Mouse (Mus musculus) CH12.LX (cell line): ENCODE measurements around the gene Fam3c. TPM values are rescaled to one million over a fixed set of nuclear protein-coding genes. Genes with fewer than 3 reads are reported as not detected.

Experiments
- DNase-seq: peaks from one replicate; pipeline ENCODE4 v3.0.0-alpha.2; 2013; ENCODE audit errors: extremely low read depth
- H3K27ac ChIP-seq: 2 replicates; pipeline ENCODE4 v1.5.1; 2012; ENCODE audit warnings: low read depth, mild to moderate bottlenecking, control low read depth, moderate library complexity; ENCODE audit not compliant: insufficient read depth
- H3K27me3 ChIP-seq: replicated peaks from 2 replicates; pipeline ENCODE3; 2012; ENCODE audit warnings: inconsistent platforms
- H3K36me3 ChIP-seq, 2 experiments: replicated peaks in 1 of 2; 2 replicates each; pipeline versions ENCODE3 to v1.6.1; 2012; ENCODE audit warnings: inconsistent platforms in 1 of 2, low read length in 1 of 2, mild to moderate bottlenecking in 1 of 2, mixed read lengths in 1 of 2, moderate library complexity in 1 of 2; ENCODE audit not compliant: control insufficient read depth in 1 of 2, insufficient read depth in 1 of 2
- H3K4me1 ChIP-seq, 2 experiments: 2 replicates each; pipeline ENCODE4 v1.6.1; 2012; ENCODE audit warnings: inconsistent platforms in 1 of 2, moderate library complexity in 1 of 2; ENCODE audit not compliant: insufficient read depth in 2 of 2, control insufficient read depth in 1 of 2
- H3K4me2 ChIP-seq: 2 replicates; pipeline ENCODE4 v1.6.1; 2012; ENCODE audit warnings: low read depth, mild to moderate bottlenecking, control low read depth; ENCODE audit not compliant: poor library complexity, insufficient read depth, severe bottlenecking
- H3K4me3 ChIP-seq, 3 experiments: fragments of 150-350 bp in 1 of 3; sonication (generic) in 1 of 3; replicated peaks in 1 of 3; 2 replicates each; pipeline versions ENCODE3 to v1.5.1; 2011 to 2012; ENCODE audit warnings: low read depth in 2 of 3, low read length in 2 of 3, mild to moderate bottlenecking in 2 of 3, moderate library complexity in 2 of 3, control low read depth in 1 of 3, improper control_type of control experiment in 1 of 3, inconsistent platforms in 1 of 3, mixed read lengths in 1 of 3; ENCODE audit not compliant: poor library complexity in 1 of 3
- H3K79me2 ChIP-seq: replicated peaks from 2 replicates; pipeline ENCODE4 v1.6.1; 2012; ENCODE audit warnings: mild to moderate bottlenecking, moderate library complexity; ENCODE audit not compliant: control insufficient read depth, poor library complexity, insufficient read depth, severe bottlenecking; ENCODE audit errors: extremely low read depth
- H3K9ac ChIP-seq: 2 replicates; pipeline ENCODE4 v1.6.1; 2012; ENCODE audit warnings: low read depth, mild to moderate bottlenecking, control low read depth, moderate library complexity; ENCODE audit not compliant: insufficient read depth
- H3K9me3 ChIP-seq: replicated peaks from 2 replicates; pipeline ENCODE3; 2012; ENCODE audit warnings: low read length, inconsistent platforms, mixed read lengths
- CHD1 ChIP-seq: IDR thresholded peaks from 2 replicates; pipeline ENCODE4 v1.6.1; 2012; ENCODE audit warnings: low read depth, low read length, improper control_type of control experiment, inconsistent platforms
- EP300 ChIP-seq: IDR thresholded peaks from 2 replicates; pipeline ENCODE4 v1.6.1; 2011; ENCODE audit warnings: low read length, improper control_type of control experiment
- MAX ChIP-seq: IDR thresholded peaks from 2 replicates; pipeline ENCODE4 v1.6.1; 2011; ENCODE audit warnings: low read length, improper control_type of control experiment
- MXI1 ChIP-seq: IDR thresholded peaks from 2 replicates; pipeline ENCODE4 v1.6.1; 2011; ENCODE audit warnings: mild to moderate bottlenecking, low read depth, low read length, improper control_type of control experiment
- SIN3A ChIP-seq: IDR thresholded peaks from 2 replicates; pipeline ENCODE4 v1.6.1; 2012; ENCODE audit warnings: low read length, improper control_type of control experiment, inconsistent platforms
- TBP ChIP-seq: conservative IDR thresholded peaks from 2 replicates; pipeline ENCODE4 v1.6.1; 2011; ENCODE audit warnings: low read depth, low read length, improper control_type of control experiment
- UBTF ChIP-seq: IDR thresholded peaks from 2 replicates; pipeline ENCODE4 v1.6.1; 2012; ENCODE audit warnings: low read depth, mild to moderate bottlenecking, inconsistent platforms, low read length, improper control_type of control experiment, moderate library complexity
- USF2 ChIP-seq: conservative IDR thresholded peaks from 2 replicates; pipeline ENCODE4 v1.6.1; 2011; ENCODE audit warnings: low read depth, low read length, improper control_type of control experiment
- ZMIZ1 ChIP-seq: IDR thresholded peaks from 2 replicates; pipeline ENCODE4 v1.6.1; 2012; ENCODE audit warnings: low read depth, mild to moderate bottlenecking, inconsistent platforms, low read length, improper control_type of control experiment
- ZNF384 ChIP-seq: IDR thresholded peaks from 2 replicates; pipeline ENCODE4 v1.6.1; 2012; ENCODE audit warnings: low read depth, low read length, improper control_type of control experiment, inconsistent platforms
- dilution Hi-C: fragments of 300-500 bp; cut with MboI; formaldehyde crosslinking; loops from 2 replicates; pipeline ENCODE4 v1.14.3; 2020; ENCODE audit warnings: low sequenced_read_pairs; ENCODE audit not compliant: extremely low pct_unique_long_range_greater_than_20kb, extremely low pct_ligation_motif_present
- in situ Hi-C: fragments of 300-500 bp; cut with MboI; formaldehyde crosslinking; loops from 3 replicates; pipeline ENCODE4 v1.14.3; 2019; ENCODE audit warnings: low sequenced_read_pairs, low pct_ligation_motif_present, low pct_unique_long_range_greater_than_20kb, mixed read lengths
- polyA plus RNA-seq: library from polyadenylated mRNA; unstranded; fragments of >175 nt; gene quantifications from 2 replicates; pipeline ENCODE4 v1.2.1, GENCODE M21; 2012; ENCODE audit warnings: low read depth; ENCODE audit not compliant: insufficient read length
- total RNA-seq, 2 experiments: library from RNA; depleted of rRNA; stranded (reverse); fragments of 300-350 nt in 1 of 2; fragments of >200 nt in 1 of 2; gene quantifications; 2 replicates each; pipeline ENCODE4 v1.2.3; 2012 to 2014

Fam3c gene
- total and polyA plus RNA-seq, 3 experiments: 61.9 to 155 (median 95.9) TPM

- no peak overlapping the region for H3K4me2 ChIP-seq
- no peak for TF ChIP-seq UBTF
- no peak for TF ChIP-seq SIN3A
- no peak for TF ChIP-seq USF2
- TF ChIP-seq MAX: no peak
- TF ChIP-seq, all 38 proteins: peak for 0
- no peaks in the 10 kb centered on the region for H3K36me3 ChIP-seq
- H3K4me1 ChIP-seq: peaks cover 3 to 13% of the 10 kb centered on the region in 2 experiments
- no peak for DNase-seq
- H3K4me3 ChIP-seq: no peak overlapping the region
- H3K27ac ChIP-seq: no peak overlapping the region
- H3K79me2 ChIP-seq: peaks cover 34% of the 10 kb centered on the region
- H3K9ac ChIP-seq: no peak overlapping the region
- H3K9me3 ChIP-seq: peaks cover 3% of the 10 kb centered on the region
- dilution Hi-C loops (no loop called here), in situ Hi-C loops (no loop called here)
- H3K27me3 ChIP-seq: no peaks in the 10 kb centered on the region
Observed at GRCm38 (mm10) chr6:22357351-22357750, 1.3 kb upstream of the Fam3c start.

- no peak overlapping the region for H3K4me2 ChIP-seq
- H3K27me3 ChIP-seq: no peaks in the 10 kb centered on the region
- peak overlapping the region; percentile 77 to 99 (median 99) for H3K4me3 ChIP-seq
- H3K9me3 ChIP-seq: peaks cover 3% of the 10 kb centered on the region
- H3K79me2 ChIP-seq: peaks cover 52% of the 10 kb centered on the region
- peak overlapping the region; percentile 92 for H3K27ac ChIP-seq
- no peaks in the 10 kb centered on the region for H3K36me3 ChIP-seq
- in situ Hi-C loops: no loop called here
- DNase-seq: no peak
- H3K9ac ChIP-seq: peak overlapping the region; percentile 91
- peaks cover 3 to 26% of the 10 kb centered on the region in 2 experiments for H3K4me1 ChIP-seq
- TF ChIP-seq ZMIZ1: no peak
- 0 out of 2 replicates have a peak, but pooled peaks have one; percentile 9 for TF ChIP-seq TBP
- dilution Hi-C loops: no loop called here
Observed at GRCm38 (mm10) chr6:22355396-22356085, 502 bp downstream of the Fam3c start.

GRCm38 (mm10) chr6:22354675-22355074 lies 1.4 kb downstream of the Fam3c start:
- H3K36me3 ChIP-seq: no peaks in the 10 kb centered on the region
- in situ Hi-C loops: no loop called here
- H3K27ac ChIP-seq: peak overlapping the region; percentile 46; the same call in 1 of the 2 replicates
- H3K79me2 ChIP-seq: peaks cover 60% of the 10 kb centered on the region
- dilution Hi-C loops: no loop called here
- no peaks in the 10 kb centered on the region for H3K27me3 ChIP-seq
- H3K9me3 ChIP-seq: peaks cover 3% of the 10 kb centered on the region
- H3K4me2 ChIP-seq: peak overlapping the region; percentile 57
- peak overlapping the region; percentile 77 to 99 (median 99) for H3K4me3 ChIP-seq
- DNase-seq: no peak
- peak overlapping the region; percentile 91 for H3K9ac ChIP-seq
- TF ChIP-seq ZNF384 (peak; percentile 32; the same call in 1 of the 2 replicates), SIN3A (peak; percentile 56; the same call in 1 of the 2 replicates), EP300 (no peak), MXI1 (peak; percentile 65), CHD1 (0 out of 2 replicates have a peak, but pooled peaks have one; percentile 44)
- TF ChIP-seq, all 38 proteins: peak for 4
- H3K4me1 ChIP-seq: peaks cover 3 to 26% of the 10 kb centered on the region in 2 experiments
